Mouse (Mus musculus): ENCODE measurements around the gene Cox19. TPM values are rescaled to one million over a fixed set of nuclear protein-coding genes. Genes with fewer than 3 reads are reported as not detected.

Gene Cox19
- polyA plus RNA-seq, 1 experiment from 2014 or later: 116 TPM

DNA sequence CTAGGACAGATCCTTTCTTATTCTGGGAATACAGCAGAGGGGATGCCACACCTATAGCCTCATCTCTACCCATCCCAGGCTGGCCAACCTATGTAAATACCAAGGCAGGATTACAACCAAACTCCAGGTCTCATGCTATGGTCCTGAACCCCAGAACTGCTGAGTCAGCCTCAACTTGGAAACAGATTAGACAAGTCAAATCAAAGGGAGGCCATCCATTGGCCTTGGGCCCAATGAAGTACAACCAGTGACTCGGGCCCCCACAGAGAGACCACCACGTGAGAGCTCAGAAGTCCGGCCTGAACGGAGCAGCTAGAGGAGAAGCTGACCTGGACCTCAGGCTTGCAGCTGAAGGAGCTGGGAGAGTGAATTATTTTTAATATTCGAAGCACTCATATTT lies 53.5 kb downstream of the Cox19 start:
- H3K4me3 ChIP-seq (replicated peaks; ENCODE audit: low read depth, low read length): no peak overlapping the region
- H3K9me3 ChIP-seq (replicated peaks; ENCODE audit: low read length): no peaks in the 10 kb centered on the region
- no peak overlapping the region for H3K27ac ChIP-seq
- 73% methylated on average over 5 of the region's 5 CpGs for WGBS
- no peaks in the 10 kb centered on the region for H3K4me1 ChIP-seq (replicated peaks; ENCODE audit: insufficient read depth, low read length)
- DNase-seq (ENCODE audit: low spot score) (no peak), ATAC-seq (replicated peaks; ENCODE audit: low FRiP score, low read depth) (no peak)
- no peaks in the 10 kb centered on the region for H3K27me3 ChIP-seq (ENCODE audit: insufficient read depth, low read length)
- H3K4me2 ChIP-seq (ENCODE audit: low read length): no peak overlapping the region
- no peaks in the 10 kb centered on the region for H3K36me3 ChIP-seq (ENCODE audit: insufficient read depth, low read length)
- no peak overlapping the region for H3K9ac ChIP-seq (ENCODE audit: low read depth, low read length)
- no peak for TF ChIP-seq CTCF (IDR thresholded peaks at IDR 0.05; ENCODE audit: low read depth)

GRCm38 (mm10) chr5:139297092-139297491 lies 54.1 kb downstream of the Cox19 start:
- H3K36me3 ChIP-seq (ENCODE audit: insufficient read depth, low read length): no peaks in the 10 kb centered on the region
- no peak overlapping the region for H3K4me3 ChIP-seq (replicated peaks; ENCODE audit: low read depth, low read length)
- no peaks in the 10 kb centered on the region for H3K4me1 ChIP-seq (replicated peaks; ENCODE audit: insufficient read depth, low read length)
- no peak overlapping the region for H3K27ac ChIP-seq
- ATAC-seq (replicated peaks; ENCODE audit: low FRiP score, low read depth): no peak
- no peaks in the 10 kb centered on the region for H3K27me3 ChIP-seq (ENCODE audit: insufficient read depth, low read length)
- DNase-seq (ENCODE audit: low spot score): no peak
- TF ChIP-seq CTCF (IDR thresholded peaks at IDR 0.05; ENCODE audit: low read depth): no peak
- 79% methylated on average over 10 of the region's 10 CpGs for WGBS
- H3K4me2 ChIP-seq (ENCODE audit: low read length): no peak overlapping the region
- no peak overlapping the region for H3K9ac ChIP-seq (ENCODE audit: low read depth, low read length)
- H3K9me3 ChIP-seq (replicated peaks; ENCODE audit: low read length): no peaks in the 10 kb centered on the region

DNA sequence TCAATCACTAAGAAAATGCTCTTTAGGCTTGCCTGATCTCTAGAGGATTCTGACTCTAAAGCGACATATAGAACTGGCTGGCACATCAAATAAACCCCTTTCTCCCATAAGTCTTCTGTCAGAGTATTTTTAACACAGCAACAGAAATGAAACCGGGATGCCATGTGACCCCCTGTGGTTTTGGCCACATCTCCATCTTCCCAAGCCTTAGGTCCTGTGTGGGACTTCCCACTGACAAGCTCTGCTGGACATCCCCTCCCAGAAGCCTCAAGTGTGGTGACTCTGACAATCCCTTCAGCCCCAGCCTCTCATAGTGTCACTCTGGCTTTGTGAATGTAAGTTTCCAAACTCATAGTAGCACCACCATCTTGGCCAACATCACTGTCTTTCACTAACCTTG lies 57.1 kb downstream of the Cox19 start:
- no peak overlapping the region for H3K27ac ChIP-seq
- 83% methylated on average over 2 of the region's 2 CpGs for WGBS
- ATAC-seq (replicated peaks; ENCODE audit: low FRiP score, low read depth) (no peak), DNase-seq (ENCODE audit: low spot score) (no peak)
- no peaks in the 10 kb centered on the region for H3K9me3 ChIP-seq (replicated peaks; ENCODE audit: low read length)
- no peak overlapping the region for H3K9ac ChIP-seq (ENCODE audit: low read depth, low read length)
- H3K36me3 ChIP-seq (ENCODE audit: insufficient read depth, low read length): no peaks in the 10 kb centered on the region
- H3K4me3 ChIP-seq (replicated peaks; ENCODE audit: low read depth, low read length): no peak overlapping the region
- no peaks in the 10 kb centered on the region for H3K27me3 ChIP-seq (ENCODE audit: insufficient read depth, low read length)
- no peak for TF ChIP-seq CTCF (IDR thresholded peaks at IDR 0.05; ENCODE audit: low read depth)
- no peaks in the 10 kb centered on the region for H3K4me1 ChIP-seq (replicated peaks; ENCODE audit: insufficient read depth, low read length)
- no peak overlapping the region for H3K4me2 ChIP-seq (ENCODE audit: low read length)

DNA sequence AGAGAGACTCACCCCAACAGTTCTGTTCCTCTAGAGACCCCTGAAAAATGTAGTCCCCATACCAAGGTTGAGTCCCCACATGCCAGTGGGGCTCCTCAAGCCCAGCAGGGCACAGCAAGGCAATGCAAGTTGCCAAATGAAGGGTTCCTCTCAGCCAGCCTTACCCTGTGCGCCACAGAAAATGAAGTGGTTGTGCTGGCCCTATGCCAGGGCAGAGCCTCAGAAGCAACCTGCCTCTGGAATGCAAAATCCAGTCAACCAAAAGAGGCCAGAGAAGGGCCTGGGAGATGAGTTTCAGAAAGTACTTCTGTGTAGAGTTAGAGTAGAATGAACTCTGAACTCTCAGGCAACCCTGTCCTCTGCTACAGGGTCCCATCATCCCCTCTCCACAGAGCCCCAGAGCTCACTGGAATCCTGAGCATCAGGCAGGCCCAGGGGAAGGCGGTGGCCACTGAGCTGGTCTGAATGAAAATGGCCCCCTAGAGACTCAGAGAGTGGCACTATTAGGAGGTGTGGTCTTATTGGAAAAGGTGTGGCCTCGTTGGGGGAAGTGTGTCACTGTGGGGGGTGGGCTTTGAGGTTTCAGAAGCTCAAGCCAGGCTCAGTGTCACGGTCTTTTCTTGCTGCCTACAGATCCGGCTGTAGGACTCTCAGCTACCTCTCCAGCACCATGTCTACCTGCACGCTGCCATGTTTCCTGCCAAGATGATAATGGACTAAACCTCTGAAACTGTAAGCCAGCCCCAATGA lies 59.2 kb downstream of the Cox19 start:
- Histone ChIP-seq H3K36me3 (ENCODE audit: insufficient read depth, low read length) (no peaks in the 10 kb centered on the region), H3K4me2 (ENCODE audit: low read length) (no peak overlapping the region), H3K27me3 (ENCODE audit: insufficient read depth, low read length) (no peaks in the 10 kb centered on the region), H3K27ac (no peak overlapping the region), H3K4me3 (replicated peaks; ENCODE audit: low read depth, low read length) (no peak overlapping the region), H3K9me3 (replicated peaks; ENCODE audit: low read length) (no peaks in the 10 kb centered on the region), H3K4me1 (replicated peaks; ENCODE audit: insufficient read depth, low read length) (no peaks in the 10 kb centered on the region), H3K9ac (ENCODE audit: low read depth, low read length) (no peak overlapping the region)
- DNase-seq (ENCODE audit: low spot score) (no peak), ATAC-seq (replicated peaks; ENCODE audit: low FRiP score, low read depth) (no peak)
- no peak for TF ChIP-seq CTCF (IDR thresholded peaks at IDR 0.05; ENCODE audit: low read depth)
- WGBS: 68% methylated on average over 6 of the region's 6 CpGs

DNA sequence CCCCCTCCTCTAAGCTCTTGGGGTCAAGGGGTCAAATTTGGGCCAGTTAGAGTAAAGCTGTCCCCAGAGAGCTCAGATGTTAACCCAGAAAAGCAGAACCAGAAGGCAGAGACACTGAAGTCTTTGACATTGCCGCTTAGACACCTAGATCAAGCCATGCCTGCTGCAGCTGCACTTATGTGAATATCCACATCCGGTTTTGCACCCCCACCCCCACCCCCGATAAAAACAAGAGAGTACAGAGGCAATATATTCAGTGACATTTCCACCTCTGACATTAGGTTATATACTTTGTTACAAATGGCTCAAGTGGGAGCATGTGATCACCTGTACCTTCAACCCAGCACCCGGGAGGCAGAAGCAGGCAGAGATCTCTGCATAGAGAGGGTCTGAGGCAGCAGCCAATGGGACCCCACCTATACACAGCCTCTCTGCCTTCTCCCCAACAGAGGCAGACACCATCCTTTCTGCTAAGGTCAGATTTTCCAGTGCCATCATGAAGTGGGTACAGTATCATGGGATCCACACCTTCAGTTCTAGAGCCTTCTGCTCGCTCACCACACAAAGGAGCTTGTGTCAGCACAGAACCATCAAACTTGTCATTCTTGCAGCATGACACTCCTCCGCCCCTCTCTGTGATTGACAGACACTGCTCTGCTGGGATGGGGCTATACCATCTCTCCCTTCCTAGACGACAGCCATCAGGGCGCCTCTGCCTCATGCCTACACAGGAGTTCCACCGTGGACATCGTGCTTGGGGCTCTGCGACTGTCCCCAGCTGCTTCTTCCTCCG lies 60.6 kb downstream of the Cox19 start:
- no peaks in the 10 kb centered on the region for H3K9me3 ChIP-seq (replicated peaks; ENCODE audit: low read length)
- 82% methylated on average over 12 of the region's 12 CpGs for WGBS
- H3K4me2 ChIP-seq (ENCODE audit: low read length): no peak overlapping the region
- no peak for DNase-seq (ENCODE audit: low spot score)
- no peak overlapping the region for H3K27ac ChIP-seq
- no peak for ATAC-seq (replicated peaks; ENCODE audit: low FRiP score, low read depth)
- no peaks in the 10 kb centered on the region for H3K36me3 ChIP-seq (ENCODE audit: insufficient read depth, low read length)
- no peak overlapping the region for H3K9ac ChIP-seq (ENCODE audit: low read depth, low read length)
- TF ChIP-seq CTCF (IDR thresholded peaks at IDR 0.05; ENCODE audit: low read depth): no peak
- no peaks in the 10 kb centered on the region for H3K27me3 ChIP-seq (ENCODE audit: insufficient read depth, low read length)
- H3K4me1 ChIP-seq (replicated peaks; ENCODE audit: insufficient read depth, low read length): no peaks in the 10 kb centered on the region
- no peak overlapping the region for H3K4me3 ChIP-seq (replicated peaks; ENCODE audit: low read depth, low read length)

GRCm38 (mm10) chr5:139288591-139288990 lies 62.6 kb downstream of the Cox19 start:
- no peak for ATAC-seq (replicated peaks; ENCODE audit: low FRiP score, low read depth)
- Histone ChIP-seq H3K36me3 (ENCODE audit: insufficient read depth, low read length) (no peaks in the 10 kb centered on the region), H3K4me3 (replicated peaks; ENCODE audit: low read depth, low read length) (no peak overlapping the region), H3K4me2 (ENCODE audit: low read length) (no peak overlapping the region), H3K27me3 (ENCODE audit: insufficient read depth, low read length) (no peaks in the 10 kb centered on the region), H3K4me1 (replicated peaks; ENCODE audit: insufficient read depth, low read length) (no peaks in the 10 kb centered on the region), H3K9ac (ENCODE audit: low read depth, low read length) (no peak overlapping the region), H3K9me3 (replicated peaks; ENCODE audit: low read length) (no peaks in the 10 kb centered on the region), H3K27ac (no peak overlapping the region)
- TF ChIP-seq CTCF (IDR thresholded peaks at IDR 0.05; ENCODE audit: low read depth): no peak
- DNase-seq (ENCODE audit: low spot score): no peak
- 79% methylated on average over 4 of the region's 4 CpGs for WGBS

Measured in kidney, postnatal 0 days (tissue).